Mouse (Mus musculus) erythroblast, embryonic 14.5 days (primary cell): Measurements from ENCODE around the gene Nfe2.

ENCODE experiments used
- GATA1 ChIP-seq: IDR thresholded peaks from 2 replicates; pipeline ENCODE4 v1.6.1; 2012; ENCODE audit warnings: low read length, inconsistent platforms, mixed read lengths
- TAL1 ChIP-seq: IDR thresholded peaks from 3 replicates; pipeline ENCODE4 v1.6.1; 2012; ENCODE audit warnings: low read length, inconsistent platforms, mixed read lengths

- TF ChIP-seq GATA1 (no peak), TAL1 (no peak)
Observed at GRCm38 (mm10) chr15:103214149-103214548, 44.1 kb downstream of the Nfe2 start.
